Comparison of ENCODE assay signal across 17 mouse cellular contexts in genomic region chr4:123601036-123601435, GRCm38 (mm10).
"Had no signal": no experiment of that assay in that cellular context is flagged by ENCODE, and none has a peak within 500 bp of the region (broad histone marks: within the 10 kb centered on the region; RNA-seq: fewer than 3 reads in every experiment).

No protein-coding gene starts in this region.

- H3K4me2 ChIP-seq: limb, embryonic 13.5 days; liver, embryonic 11.5 days; lung, embryonic 14.5 days had no signal

- H3K27me3 ChIP-seq: limb, embryonic 13.5 days had no signal

- H3K36me3 ChIP-seq: limb, embryonic 10.5 days; limb, embryonic 13.5 days had no signal

- H3K4me3 ChIP-seq: layer of hippocampus, adult 2 months; limb, embryonic 10.5 days; limb, embryonic 13.5 days; megakaryocyte, embryonic 14.5 days; midbrain, embryonic 10.5 days had no signal

- H3K9me3 ChIP-seq: limb, embryonic 10.5 days; limb, embryonic 13.5 days; megakaryocyte, embryonic 14.5 days; midbrain, embryonic 10.5 days had no signal

- DNase-seq: kidney, adult 2 months; kidney, postnatal 25 days; layer of hippocampus, adult 9-11 months; liver, postnatal 0 days; lung, embryonic 14.5 days; lung, postnatal 36 days; thymus, adult 18-20 months; thymus, postnatal 36 days had no signal

- ATAC-seq: intestine, postnatal 0 days; liver, postnatal 0 days had no signal

- H3K4me1 ChIP-seq: limb, embryonic 10.5 days; megakaryocyte, embryonic 14.5 days had no signal

- H3K27ac ChIP-seq: kidney, postnatal 0 days; layer of hippocampus, adult 2 months; limb, embryonic 10.5 days; limb, embryonic 13.5 days; liver, embryonic 14.5 days; midbrain, embryonic 10.5 days had no signal

- H3K9ac ChIP-seq: limb, embryonic 13.5 days; liver, embryonic 14.5 days; liver, postnatal 0 days; lung, embryonic 14.5 days had no signal
